Mouse (Mus musculus): ENCODE measurements around the gene Rad23b. TPM values are rescaled to one million over a fixed set of nuclear protein-coding genes. Genes with fewer than 3 reads are reported as not detected.
A peak's percentile ranks its signal among the peaks of the same experiment; 100 is the strongest.
"Not testable (repeated sequence)": the region's sequence is repeated elsewhere in the genome, so short reads cannot be mapped to it uniquely, and the experiment has no call there.

Rad23b gene
- total and polyA plus RNA-seq, 3 experiments = 200 to 270 TPM; not detected in 1

- Histone ChIP-seq H3K27me3 (ENCODE audit: control insufficient read depth in 1 of 2, insufficient read depth in 2 of 2, low read length in 2 of 2) (no peaks in the 10 kb centered on the region), H3K9ac (ENCODE audit: control insufficient read depth, low read depth, low read length, poor library complexity, severe bottlenecking) (no peak overlapping the region), H3K9me3 (replicated peaks; ENCODE audit: insufficient read depth, low read length) (no peaks in the 10 kb centered on the region), H3K27ac (ENCODE audit: control insufficient read depth, low read depth, low read length) (no peak overlapping the region), H3K79me2 (ENCODE audit: control insufficient read depth, insufficient read depth, low read length, poor library complexity) (no peaks in the 10 kb centered on the region), H3K4me3 (ENCODE audit: control insufficient read depth in 1 of 2, insufficient read depth in 1 of 2, low read depth in 2 of 2, low read length in 2 of 2) (no peak overlapping the region), H3K4me1 (ENCODE audit: control insufficient read depth in 1 of 2, insufficient read depth in 2 of 2, low read length in 2 of 2) (no peaks in the 10 kb centered on the region; a peak in 1 of 4 replicates), H3K36me3 (ENCODE audit: control insufficient read depth in 1 of 2, insufficient read depth in 2 of 2, low read length in 2 of 2) (no peaks in the 10 kb centered on the region; a peak in 1 of 4 replicates)
- TF ChIP-seq CTCF (IDR thresholded peaks at IDR 0.05 in 2 of 3, conservative IDR thresholded peaks at IDR 0.05 in 1 of 3; ENCODE audit: control insufficient read depth in 1 of 3, insufficient read depth in 1 of 3, low read depth in 2 of 3, low read length in 3 of 3, poor library complexity in 1 of 3, severe bottlenecking in 1 of 3) (peak in 1 of 3 experiments; percentile 18; a peak in 2 of 6 replicates), NELFE (IDR thresholded peaks at IDR 0.05; ENCODE audit: low read depth, low read length) (no peak), SMC3 (IDR thresholded peaks at IDR 0.05; ENCODE audit: low read depth, low read length) (no peak), ZMIZ1 (IDR thresholded peaks at IDR 0.05; ENCODE audit: low read depth, low read length) (no peak), SIN3A (IDR thresholded peaks at IDR 0.05; ENCODE audit: low read length) (no peak), ZC3H11A (IDR thresholded peaks at IDR 0.05; ENCODE audit: low read depth, low read length) (no peak), TAL1 (IDR thresholded peaks at IDR 0.05; ENCODE audit: low read length) (no peak), ZNF384 (IDR thresholded peaks at IDR 0.05; ENCODE audit: low read depth, low read length) (no peak)
- DNase-seq (ENCODE audit: low read depth, low spot score) = no peak
Observed at GRCm38 (mm10) chr4:55409025-55409424, 59.2 kb downstream of the Rad23b start.

- not testable (repeated sequence) for H3K4me1 ChIP-seq (ENCODE audit: control insufficient read depth in 1 of 2, insufficient read depth in 2 of 2, low read length in 2 of 2); H3K4me3 ChIP-seq (ENCODE audit: control insufficient read depth in 1 of 2, insufficient read depth in 1 of 2, low read depth in 2 of 2, low read length in 2 of 2); H3K27me3 ChIP-seq (ENCODE audit: control insufficient read depth in 1 of 2, insufficient read depth in 2 of 2, low read length in 2 of 2); H3K9me3 ChIP-seq (replicated peaks; ENCODE audit: insufficient read depth, low read length); H3K79me2 ChIP-seq (ENCODE audit: control insufficient read depth, insufficient read depth, low read length, poor library complexity); H3K27ac ChIP-seq (ENCODE audit: control insufficient read depth, low read depth, low read length); H3K9ac ChIP-seq (ENCODE audit: control insufficient read depth, low read depth, low read length, poor library complexity, severe bottlenecking); H3K36me3 ChIP-seq (ENCODE audit: control insufficient read depth in 1 of 2, insufficient read depth in 2 of 2, low read length in 2 of 2)
- peak; percentile 56 for DNase-seq (ENCODE audit: low read depth, low spot score)
- TF ChIP-seq EP300 (IDR thresholded peaks at IDR 0.05; ENCODE audit: low read depth in 1 of 2, low read length in 2 of 2) (0 out of 4 replicates have a peak, but pooled peaks of 1 of the 2 experiments have one; percentile 7), GABPA (IDR thresholded peaks at IDR 0.05; ENCODE audit: low read depth, low read length) (peak; percentile 69; the same call in 1 of the 2 replicates), MAFK (IDR thresholded peaks at IDR 0.05; ENCODE audit: borderline replicate concordance, low read depth, low read length) (peak; percentile 61; the same call in 1 of the 2 replicates)
Observed at GRCm38 (mm10) chr4:55409578-55410224, 59.9 kb downstream of the Rad23b start.

GRCm38 (mm10) chr4:55415864-55416263 lies 66.0 kb downstream of the Rad23b start:
- H3K27me3 ChIP-seq (ENCODE audit: control insufficient read depth in 1 of 2, insufficient read depth in 2 of 2, low read length in 2 of 2) = no peaks in the 10 kb centered on the region
- H3K9ac ChIP-seq (ENCODE audit: control insufficient read depth, low read depth, low read length, poor library complexity, severe bottlenecking) = no peak overlapping the region
- H3K4me3 ChIP-seq (ENCODE audit: control insufficient read depth in 1 of 2, insufficient read depth in 1 of 2, low read depth in 2 of 2, low read length in 2 of 2) = no peak overlapping the region
- no peaks in the 10 kb centered on the region for H3K9me3 ChIP-seq (replicated peaks; ENCODE audit: insufficient read depth, low read length)
- H3K4me1 ChIP-seq (ENCODE audit: control insufficient read depth in 1 of 2, insufficient read depth in 2 of 2, low read length in 2 of 2) = no peaks in the 10 kb centered on the region
- no peaks in the 10 kb centered on the region for H3K36me3 ChIP-seq (ENCODE audit: control insufficient read depth in 1 of 2, insufficient read depth in 2 of 2, low read length in 2 of 2)
- no peak for DNase-seq (ENCODE audit: low read depth, low spot score)
- TF ChIP-seq TAL1 (IDR thresholded peaks at IDR 0.05; ENCODE audit: low read length) = no peak
- no peak for TF ChIP-seq SMC3 (IDR thresholded peaks at IDR 0.05; ENCODE audit: low read depth, low read length)
- TF ChIP-seq E2F4 (IDR thresholded peaks at IDR 0.05; ENCODE audit: borderline replicate concordance, low read depth, low read length) = no peak
- no peak for TF ChIP-seq ZC3H11A (IDR thresholded peaks at IDR 0.05; ENCODE audit: low read depth, low read length)
- H3K79me2 ChIP-seq (ENCODE audit: control insufficient read depth, insufficient read depth, low read length, poor library complexity) = no peaks in the 10 kb centered on the region
- no peak overlapping the region for H3K27ac ChIP-seq (ENCODE audit: control insufficient read depth, low read depth, low read length)

Data from MEL (cell line).